Mouse (Mus musculus): ENCODE results near the gene Trim31. TPM values are rescaled to one million over a fixed set of nuclear protein-coding genes. Genes with fewer than 3 reads are reported as not detected.

Trim31 gene
- polyA plus RNA-seq, 1 experiment from 2014 or later = not detected

Other genes starting within 250 kb of the Trim31 start
- not detected in 2 replicates for gene H2-M1, start 225.9 kb upstream of the Trim31 start, polyA plus RNA-seq (2015; fragmentation: Nextera tagmentation; extraction: Ambion mirVana)
- gene H2-M10.5, start 125.2 kb upstream of the Trim31 start, polyA plus RNA-seq (2015; fragmentation: Nextera tagmentation; extraction: Ambion mirVana) = not detected in 2 replicates
- not detected in 2 replicates for gene H2-M10.6, start 85.9 kb upstream of the Trim31 start, polyA plus RNA-seq (2015; fragmentation: Nextera tagmentation; extraction: Ambion mirVana)
- gene Trim26, start 61.0 kb upstream of the Trim31 start, polyA plus RNA-seq (2015; fragmentation: Nextera tagmentation; extraction: Ambion mirVana) = 49.5 and 53.8 TPM in 2 replicates
- 0.90 and 1.1 TPM in 2 replicates for gene Trim15, start 30.9 kb upstream of the Trim31 start, polyA plus RNA-seq (2015; fragmentation: Nextera tagmentation; extraction: Ambion mirVana)
- gene Trim10, start 28.5 kb upstream of the Trim31 start, polyA plus RNA-seq (2015; fragmentation: Nextera tagmentation; extraction: Ambion mirVana) = 0.78 and 1.2 TPM in 2 replicates
- gene Trim40, start 8.0 kb upstream of the Trim31 start, polyA plus RNA-seq (2015; fragmentation: Nextera tagmentation; extraction: Ambion mirVana) = 0.08 TPM in 1 of 2 replicates, not detected in the other
- gene Rnf39, start 44.8 kb downstream of the Trim31 start, polyA plus RNA-seq (2015; fragmentation: Nextera tagmentation; extraction: Ambion mirVana) = 1.6 and 2.6 TPM in 2 replicates
- gene Ppp1r11, start 53.6 kb downstream of the Trim31 start, polyA plus RNA-seq (2015; fragmentation: Nextera tagmentation; extraction: Ambion mirVana) = 156 and 165 TPM in 2 replicates
- gene Znrd1, start 60.4 kb downstream of the Trim31 start, polyA plus RNA-seq (2015; fragmentation: Nextera tagmentation; extraction: Ambion mirVana) = 48.8 and 51.7 TPM in 2 replicates
- 4.5 and 5.6 TPM in 2 replicates for gene Znrd1as, start 60.5 kb downstream of the Trim31 start, polyA plus RNA-seq (2015; fragmentation: Nextera tagmentation; extraction: Ambion mirVana)
- gene 2410137M14Rik, start 83.1 kb downstream of the Trim31 start, polyA plus RNA-seq (2015; fragmentation: Nextera tagmentation; extraction: Ambion mirVana) = 0.36 and 0.50 TPM in 2 replicates
- 2.4 and 2.6 TPM in 2 replicates for gene H2-M5, start 91.4 kb downstream of the Trim31 start, polyA plus RNA-seq (2015; fragmentation: Nextera tagmentation; extraction: Ambion mirVana)
- gene Zfp57, start 103.0 kb downstream of the Trim31 start, polyA plus RNA-seq (2015; fragmentation: Nextera tagmentation; extraction: Ambion mirVana) = 206 and 224 TPM in 2 replicates
- 1.6 and 1.9 TPM in 2 replicates for gene Mog, start 125.3 kb downstream of the Trim31 start, polyA plus RNA-seq (2015; fragmentation: Nextera tagmentation; extraction: Ambion mirVana)
- gene Gabbr1, start 147.8 kb downstream of the Trim31 start, polyA plus RNA-seq (2015; fragmentation: Nextera tagmentation; extraction: Ambion mirVana) = 82.9 and 85.5 TPM in 2 replicates
- gene Olfr90, start 190.4 kb downstream of the Trim31 start, polyA plus RNA-seq (2015; fragmentation: Nextera tagmentation; extraction: Ambion mirVana) = 0.09 TPM in 1 of 2 replicates, not detected in the other
- not detected in 2 replicates for gene Olfr91, start 200.2 kb downstream of the Trim31 start, polyA plus RNA-seq (2015; fragmentation: Nextera tagmentation; extraction: Ambion mirVana)
- not detected in 2 replicates for gene Olfr92, start 222.0 kb downstream of the Trim31 start, polyA plus RNA-seq (2015; fragmentation: Nextera tagmentation; extraction: Ambion mirVana)

All from hindbrain, embryonic 16.5 days (tissue).